Mouse (Mus musculus) myocyte (in vitro differentiated cells): ENCODE measurements around the gene Arhgap20.

Source experiments
- MAX ChIP-seq: IDR thresholded peaks from one replicate; pipeline ENCODE4 v1.6.1; 2011; ENCODE audit warnings: low read depth, mild to moderate bottlenecking, control low read depth
- POLR2A ChIP-seq: IDR thresholded peaks from one replicate; pipeline ENCODE4 v1.6.1; 2011; ENCODE audit warnings: low read depth, mild to moderate bottlenecking, control low read depth, moderate library complexity; ENCODE audit not compliant: insufficient read length
- REST ChIP-seq: IDR thresholded peaks from one replicate; pipeline ENCODE4 v1.6.1; 2011; ENCODE audit warnings: mild to moderate bottlenecking, control low read depth, moderate library complexity; ENCODE audit not compliant: insufficient read depth, insufficient read length
- USF1 ChIP-seq: IDR thresholded peaks from one replicate; pipeline ENCODE4 v1.6.1; 2011; ENCODE audit warnings: low read depth, mild to moderate bottlenecking, control low read depth, moderate library complexity

DNA sequence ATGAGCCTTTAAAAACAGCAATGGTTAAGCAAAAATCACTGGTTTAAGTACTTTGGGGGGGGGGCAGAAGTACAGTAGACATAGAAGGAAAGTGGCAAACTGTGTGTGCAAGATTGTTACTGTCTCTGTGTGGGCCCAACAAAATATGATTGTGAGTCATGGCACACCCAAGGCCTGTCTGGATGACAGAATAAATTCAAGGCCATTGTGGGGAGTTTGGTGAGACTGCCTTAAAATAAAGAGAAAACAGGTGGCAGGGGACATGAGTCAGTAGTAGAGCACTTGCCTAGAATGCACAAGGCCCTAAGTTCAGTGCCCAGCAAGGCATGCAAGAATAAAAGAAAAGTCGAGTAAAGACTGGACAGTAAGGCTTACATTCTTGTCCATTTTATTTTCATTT, 47.8 kb downstream of the Arhgap20 start:
- TF ChIP-seq MAX (no peak), REST (no peak), USF1 (no peak), POLR2A (no peak)
